Mouse (Mus musculus) kidney, adult 2 months (tissue): Measurements from ENCODE around the gene 5031439G07Rik.
A peak's percentile ranks its signal among the peaks of the same experiment; 100 is the strongest.

Experiments
- CTCF ChIP-seq: fragments of 200-500 bp; conservative IDR thresholded peaks from 2 replicates; pipeline ENCODE4 v1.5.1; 2011; ENCODE audit warnings: low read depth, mild to moderate bottlenecking, control low read depth, low read length, moderate library complexity, mixed read lengths; ENCODE audit not compliant: insufficient read depth, insufficient read length
- POLR2A ChIP-seq: fragments of 200-500 bp; IDR thresholded peaks from one replicate; pipeline ENCODE4 v1.6.1; 2011; ENCODE audit warnings: low read depth, low read length, control low read depth

DNA sequence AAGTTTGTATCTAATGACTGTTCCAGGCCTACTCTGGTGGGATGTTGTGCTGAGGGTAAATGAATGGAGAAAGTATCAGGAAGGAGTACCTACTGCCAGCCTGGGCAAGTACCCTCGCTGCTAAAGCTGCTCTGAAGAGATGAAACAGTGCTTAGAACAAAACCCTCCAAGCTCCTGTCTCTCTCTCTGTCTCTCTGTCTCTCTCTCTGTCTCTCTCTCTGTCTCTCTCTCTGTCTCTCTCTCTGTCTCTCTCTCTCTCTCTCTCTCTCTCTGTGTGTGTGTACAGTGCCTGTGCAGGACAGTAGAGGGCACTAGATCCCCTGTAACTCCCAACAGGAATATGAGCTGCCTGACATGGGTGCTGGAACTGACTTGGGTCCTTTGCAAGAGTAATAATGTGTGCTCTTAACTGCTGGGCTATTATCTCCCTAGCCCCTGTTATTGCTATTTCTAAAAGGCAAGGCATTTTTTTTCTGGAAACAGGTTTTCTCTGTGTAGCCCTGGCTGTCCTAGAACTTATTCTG, 62.8 kb downstream of the 5031439G07Rik start:
- TF ChIP-seq POLR2A (no peak), CTCF (peak; percentile 44)
